In genomic region chr5:98184281-98184910, GRCm38 (mm10) we compare ENCODE assay signal across 10 mouse cellular contexts. TPM values are rescaled to one million over a fixed set of nuclear protein-coding genes. Genes with fewer than 3 reads are reported as not detected.
DNase-seq lines count a peak whose midpoint lies in the region; ATAC-seq and TF ChIP-seq lines count a peak whose summit lies in the region.
"Had no signal": no experiment of that assay in that cellular context is flagged by ENCODE, and none has a peak within 500 bp of the region (broad histone marks: within the 10 kb centered on the region; RNA-seq: fewer than 3 reads in every experiment).

No protein-coding gene starts in this region.

- H3K36me3 ChIP-seq in testis, adult 2 months (ENCODE audit: control insufficient read depth, insufficient read depth, low read length) = no peaks in the 10 kb centered on the region
- no peaks in the 10 kb centered on the region for H3K36me3 ChIP-seq in midbrain, embryonic 11.5 days (ENCODE audit: control insufficient read depth, insufficient read depth, low read length)
- H3K36me3 ChIP-seq: stomach, embryonic 15.5 days had no signal

- TF ChIP-seq CTCF in testis, adult 2 months (IDR thresholded peaks at IDR 0.05; ENCODE audit: control insufficient read depth, insufficient read depth, insufficient replicate concordance, low read depth, low read length) = no peak

- DNase-seq in heart, adult 11 months = peak; percentile 66
- DNase-seq in heart, postnatal 14 days = no peak
- no peak for DNase-seq in testis, postnatal 14 days (ENCODE audit: low spot score)
- DNase-seq in midbrain, embryonic 11.5 days (ENCODE audit: low spot score, missing footprints) = peak; percentile 93
- DNase-seq in frontal cortex, postnatal 14 days (ENCODE audit: low spot score in 2 of 2) = no peak
- no peak for DNase-seq in kidney, adult 8-10 months

- peak overlapping the region; percentile 91 for H3K4me3 ChIP-seq in testis, adult 2 months (ENCODE audit: control insufficient read depth, low read depth, low read length)
- H3K4me3 ChIP-seq in midbrain, embryonic 11.5 days (ENCODE audit: low read depth, low read length) = no peak overlapping the region

- intact Hi-C loops in heart, postnatal 14 days (cut with DNase I) = no loop called here

- no peak overlapping the region for H3K4me2 ChIP-seq in midbrain, embryonic 11.5 days

- H3K9me3 ChIP-seq in midbrain, embryonic 11.5 days (ENCODE audit: control insufficient read depth, low read length) = no peaks in the 10 kb centered on the region
- H3K9me3 ChIP-seq: stomach, embryonic 15.5 days had no signal

- peaks cover 26% of the 10 kb centered on the region for H3K4me1 ChIP-seq in testis, adult 2 months (ENCODE audit: control insufficient read depth, insufficient read depth, low read length)
- peaks cover 47% of the 10 kb centered on the region for H3K4me1 ChIP-seq in midbrain, embryonic 11.5 days (ENCODE audit: control insufficient read depth, insufficient read depth, low read length)

- H3K27ac ChIP-seq in testis, adult 2 months (ENCODE audit: control insufficient read depth, insufficient read depth, low read depth, low read length) = no peak overlapping the region
- no peak overlapping the region for H3K27ac ChIP-seq in midbrain, embryonic 11.5 days (ENCODE audit: low read depth, low read length)
- H3K27ac ChIP-seq: liver, embryonic 14.5 days; stomach, embryonic 15.5 days had no signal

- no peak for TF ChIP-seq POLR2A in testis, adult 2 months (IDR thresholded peaks at IDR 0.05; ENCODE audit: control insufficient read depth, low read depth, low read length)

- ATAC-seq in midbrain, embryonic 11.5 days (ENCODE audit: low FRiP score) = no peak
- no peak for ATAC-seq in granulocyte monocyte progenitor cell, adult 5-6 weeks (replicated peaks; ENCODE audit: poor library complexity, severe bottlenecking)

- H3K9ac ChIP-seq in midbrain, embryonic 11.5 days (ENCODE audit: low read length) = no peak overlapping the region
- H3K9ac ChIP-seq: liver, embryonic 14.5 days; stomach, embryonic 15.5 days had no signal

- WGBS in midbrain, embryonic 11.5 days = 3% methylated on average over 17 of the region's 17 CpGs

- H3K27me3 ChIP-seq in testis, adult 2 months (ENCODE audit: control insufficient read depth, insufficient read depth, low read length) = peaks cover 11% of the 10 kb centered on the region
- peaks cover 80% of the 10 kb centered on the region for H3K27me3 ChIP-seq in midbrain, embryonic 11.5 days (ENCODE audit: control insufficient read depth, insufficient read depth, low read length)

RNA-seq across cellular contexts. Expression of gene Prdm8, which starts 17.4 kb away (rescaled TPM):
- total RNA-seq in heart, postnatal 14 days (2021) = under 1 TPM; 0.29 to 0.36 TPM
- polyA plus RNA-seq in testis, adult 2 months (2012; rRNA removed) = 3.3 and 3.5 TPM in 2 replicates
- 1.0 and 1.7 TPM in 2 replicates for polyA plus RNA-seq in midbrain, embryonic 11.5 days (2014; fragmentation: Nextera tagmentation; extraction: Ambion mirVana)
- not detected in 2 replicates for total RNA-seq in granulocyte monocyte progenitor cell, adult 5-6 weeks (2014; fragmentation: Nextera tagmentation)
- total RNA-seq in granulocyte monocyte progenitor cell, adult 5-6 weeks (2017) = not detected in 2 replicates
- polyA plus RNA-seq: liver, embryonic 14.5 days had no signal

Comparison
In these comparisons a context has a peak if more than half of its experiments do, and no peak if none do; other contexts are left out.
1. DNase-seq: peak in heart, adult 11 months (single experiment) and midbrain, embryonic 11.5 days (single experiment); none in heart, postnatal 14 days (0 of 2), testis, postnatal 14 days (single experiment), frontal cortex, postnatal 14 days (0 of 2) and kidney, adult 8-10 months (0 of 2).